Mouse (Mus musculus) hindbrain, embryonic 14.5 days (tissue): ENCODE measurements around the gene Rnf111. TPM values are rescaled to one million over a fixed set of nuclear protein-coding genes. Genes with fewer than 3 reads are reported as not detected.
"Not testable (repeated sequence)": the region's sequence is repeated elsewhere in the genome, so short reads cannot be mapped to it uniquely, and the experiment has no call there.

ENCODE experiments used
- ATAC-seq: fragments of 200-750 bp; cut with Nextera tagmentation; 2 replicates; pipeline ENCODE4 v1.8.0; 2017; ENCODE audit warnings: moderate number of reproducible peaks, mild to moderate bottlenecking, moderate TSS enrichment, moderate library complexity; ENCODE audit not compliant: low FRiP score
- DNase-seq: peaks from one replicate; pipeline ENCODE4 v3.0.0-alpha.2; 2015; ENCODE audit warnings: low spot score
- H3K27ac ChIP-seq: fragments of 300-500 bp; sonication (generic); 2 replicates; pipeline ENCODE4 v1.5.1; 2014; ENCODE audit warnings: mild to moderate bottlenecking, moderate library complexity
- H3K27me3 ChIP-seq: fragments of 300-500 bp; sonication (generic); 2 replicates; pipeline ENCODE4 v1.6.1; 2014; ENCODE audit warnings: mild to moderate bottlenecking, low read length, mixed read lengths; ENCODE audit not compliant: control insufficient read depth, insufficient read depth
- H3K36me3 ChIP-seq: fragments of 300-500 bp; sonication (generic); replicated peaks from 2 replicates; pipeline ENCODE4 v1.6.1; 2014; ENCODE audit not compliant: control insufficient read depth, insufficient read depth
- H3K4me1 ChIP-seq: fragments of 300-500 bp; sonication (generic); replicated peaks from 2 replicates; pipeline ENCODE4 v1.6.1; 2014; ENCODE audit warnings: antibody characterized with exemption, low read length, mixed read lengths; ENCODE audit not compliant: control insufficient read depth, insufficient read depth
- H3K4me2 ChIP-seq: fragments of 300-500 bp; sonication (generic); replicated peaks from 2 replicates; pipeline ENCODE4 v1.6.1; 2014; ENCODE audit warnings: mild to moderate bottlenecking, moderate library complexity
- H3K4me3 ChIP-seq: fragments of 300-500 bp; sonication (generic); replicated peaks from 2 replicates; pipeline ENCODE4 v1.5.1; 2014; ENCODE audit warnings: mild to moderate bottlenecking, low read length
- H3K9ac ChIP-seq: fragments of 300-500 bp; sonication (generic); 2 replicates; pipeline ENCODE4 v1.6.1; 2014
- H3K9me3 ChIP-seq: fragments of 300-500 bp; sonication (generic); 2 replicates; pipeline ENCODE4 v1.6.1; 2016; ENCODE audit warnings: low read length; ENCODE audit not compliant: control insufficient read depth
- WGBS: fragments of 180-500 bp; shearing (Covaris S2); extraction: QIAGEN DNeasy Blood & Tissue Kit; methylation state at CpG from one replicate; pipeline ENCODE4 v1.1.7; 2014; 5-methylcytosine and 5-hydroxymethylcytosine counted together
- polyA plus RNA-seq: library from polyadenylated mRNA; unstranded; fragments of >200 nt; fragmentation: Nextera tagmentation; extraction: Ambion mirVana; gene quantifications from 2 replicates; pipeline ENCODE4 v1.2.1, GENCODE M21; 2014

The Rnf111 gene
- 31.8 and 33.0 TPM in 2 replicates for polyA plus RNA-seq

GRCm38 (mm10) chr9:70503626-70504041, at the start of gene Rnf111:
Rnf111 (minus strand) TSS chr9:70503725.
- Histone ChIP-seq H3K4me2 (peak within 1 kb of the TSS; percentile 61), H3K27ac (peak within 1 kb of the TSS; percentile 98), H3K36me3 (no peaks in the 10 kb centered on the region), H3K9ac (peak within 1 kb of the TSS; percentile 91), H3K4me1 (peaks cover 11% of the 10 kb centered on the region), H3K27me3 (no peaks in the 10 kb centered on the region), H3K4me3 (peak within 1 kb of the TSS; percentile 95), H3K9me3 (no peaks in the 10 kb centered on the region)
- ATAC-seq (peak; percentile 97), DNase-seq (peak; percentile 93)
- under 1% methylated on average over 32 of the region's 45 CpGs for WGBS

DNA sequence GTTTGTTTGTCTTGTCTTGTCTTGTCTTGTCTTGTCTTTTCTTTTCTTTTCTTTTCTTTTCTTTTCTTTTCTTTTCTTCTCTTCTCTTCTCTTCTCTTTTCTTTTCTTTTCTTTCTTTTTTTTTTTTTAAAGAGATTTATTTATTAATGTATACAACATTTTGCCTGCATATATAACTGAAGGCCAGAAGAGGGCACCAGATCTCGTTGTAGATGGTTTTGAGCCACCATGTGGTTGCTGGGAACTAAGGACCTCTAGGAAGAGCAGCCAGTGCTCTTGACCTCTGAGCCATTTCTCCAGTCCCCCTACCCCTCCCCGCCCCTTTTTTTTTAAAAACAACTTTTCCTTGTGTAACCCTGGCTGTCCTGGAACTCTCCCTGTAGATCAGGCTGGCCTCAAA, 48.7 kb upstream of the Rnf111 start:
- not testable (repeated sequence) for H3K36me3 ChIP-seq, H3K4me2 ChIP-seq, H3K4me1 ChIP-seq, DNase-seq, H3K27me3 ChIP-seq, H3K9ac ChIP-seq, ATAC-seq, H3K4me3 ChIP-seq, H3K9me3 ChIP-seq, H3K27ac ChIP-seq
- WGBS = 98% methylated on average over 2 of the region's 2 CpGs

DNA sequence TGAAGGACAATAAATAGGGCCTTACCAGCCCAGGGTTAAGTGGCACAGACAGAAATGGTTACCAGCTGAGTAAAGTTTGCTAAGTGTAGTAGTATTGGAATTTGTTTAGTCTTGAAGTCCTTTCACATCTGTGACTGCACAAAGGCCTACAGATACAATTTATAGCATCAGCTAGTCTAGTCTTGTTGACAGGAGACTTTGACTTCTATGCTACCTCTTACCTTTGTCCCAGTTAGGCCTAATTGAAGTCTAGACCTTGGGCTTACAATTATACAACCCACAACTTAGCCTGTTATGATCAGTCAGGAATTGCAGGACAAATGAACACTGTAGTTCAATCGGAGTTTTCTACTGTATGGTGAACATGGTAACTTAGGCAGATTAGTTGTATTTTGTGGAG, 48.0 kb upstream of the Rnf111 start:
- DNase-seq (no peak), ATAC-seq (no peak)
- Histone ChIP-seq H3K4me1 (no peaks in the 10 kb centered on the region), H3K4me2 (no peak overlapping the region), H3K4me3 (no peak overlapping the region), H3K27ac (no peak overlapping the region), H3K27me3 (no peaks in the 10 kb centered on the region), H3K9me3 (0 out of 2 replicates have a peak, but pooled peaks cover 4% of the 10 kb centered on the region), H3K9ac (no peak overlapping the region), H3K36me3 (peaks cover 9% of the 10 kb centered on the region; the same call in 1 of the 2 replicates)
- WGBS = 100% methylated on average over 1 of the region's 1 CpGs

- H3K4me3 ChIP-seq = no peak overlapping the region
- DNase-seq (no peak), ATAC-seq (no peak)
- H3K4me1 ChIP-seq = peaks cover 16% of the 10 kb centered on the region
- H3K4me2 ChIP-seq = no peak overlapping the region
- H3K36me3 ChIP-seq = peaks cover 9% of the 10 kb centered on the region; the same call in 1 of the 2 replicates
- 0 out of 2 replicates have a peak, but pooled peaks cover 4% of the 10 kb centered on the region for H3K9me3 ChIP-seq
- WGBS = 88% methylated on average over 4 of the region's 4 CpGs
- H3K27ac ChIP-seq = no peak overlapping the region
- H3K27me3 ChIP-seq = no peaks in the 10 kb centered on the region
- no peak overlapping the region for H3K9ac ChIP-seq
Observed at GRCm38 (mm10) chr9:70548304-70548703, 44.8 kb upstream of the Rnf111 start.

- WGBS = 79% methylated on average over 3 of the region's 3 CpGs
- H3K4me3 ChIP-seq, H3K9me3 ChIP-seq, ATAC-seq, DNase-seq, H3K27me3 ChIP-seq, H3K36me3 ChIP-seq, H3K4me2 ChIP-seq, H3K9ac ChIP-seq, H3K27ac ChIP-seq: not testable (repeated sequence)
- H3K4me1 ChIP-seq = peaks cover 19% of the 10 kb centered on the region
Observed at GRCm38 (mm10) chr9:70546576-70546975, 43.1 kb upstream of the Rnf111 start.

DNA sequence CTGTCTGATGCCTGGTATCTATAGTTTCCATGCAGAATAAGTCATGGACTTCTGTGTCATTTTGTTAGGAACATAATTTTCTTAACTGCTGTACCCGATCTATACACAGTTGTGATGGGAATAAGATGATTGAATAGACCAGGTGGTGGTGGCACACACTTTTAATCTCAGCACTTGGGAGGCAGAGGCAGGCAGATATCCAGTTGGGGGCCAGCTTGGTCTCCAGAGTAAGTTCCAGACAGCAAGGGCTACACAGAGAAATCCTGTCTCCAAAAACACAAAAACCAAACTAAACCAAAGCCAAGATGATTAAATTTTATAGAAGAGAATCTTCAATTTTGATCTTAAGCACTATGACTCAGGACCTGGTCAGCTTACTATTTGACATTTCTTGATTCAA, 41.3 kb upstream of the Rnf111 start:
- no peaks in the 10 kb centered on the region for H3K9me3 ChIP-seq
- H3K9ac ChIP-seq = no peak overlapping the region
- peaks cover 22% of the 10 kb centered on the region for H3K4me1 ChIP-seq
- DNase-seq (no peak), ATAC-seq (no peak)
- WGBS = 81% methylated on average over 1 of the region's 1 CpGs
- H3K27me3 ChIP-seq = no peaks in the 10 kb centered on the region
- no peak overlapping the region for H3K4me2 ChIP-seq
- H3K36me3 ChIP-seq = peaks cover 9% of the 10 kb centered on the region; the same call in 1 of the 2 replicates
- no peak overlapping the region for H3K27ac ChIP-seq
- no peak overlapping the region for H3K4me3 ChIP-seq

GRCm38 (mm10) chr9:70543985-70544384, 40.5 kb upstream of the Rnf111 start:
- no peaks in the 10 kb centered on the region for H3K27me3 ChIP-seq
- H3K4me1 ChIP-seq = peaks cover 22% of the 10 kb centered on the region
- whole genome bisulfite sequencing = 75% methylated on average over 5 of the region's 5 CpGs
- ATAC-seq (no peak), DNase-seq (no peak)
- peak overlapping the region; percentile 83 for H3K4me2 ChIP-seq
- H3K4me3 ChIP-seq = peak overlapping the region; percentile 68
- peaks cover 9% of the 10 kb centered on the region; the same call in 1 of the 2 replicates for H3K36me3 ChIP-seq
- H3K27ac ChIP-seq = no peak overlapping the region
- H3K9me3 ChIP-seq = no peaks in the 10 kb centered on the region
- peak overlapping the region; percentile 86 for H3K9ac ChIP-seq

- Histone ChIP-seq H3K9ac (peak overlapping the region; percentile 86), H3K36me3 (peaks cover 5% of the 10 kb centered on the region; the same call in 1 of the 2 replicates), H3K4me3 (peak overlapping the region; percentile 68), H3K4me2 (peak overlapping the region; percentile 83), H3K27me3 (no peaks in the 10 kb centered on the region), H3K4me1 (peaks cover 22% of the 10 kb centered on the region), H3K9me3 (no peaks in the 10 kb centered on the region), H3K27ac (peak overlapping the region; percentile 96)
- 1% methylated on average over 55 of the region's 64 CpGs for WGBS
- peak; percentile 79 for ATAC-seq
- DNase-seq = peak; percentile 52
Observed at GRCm38 (mm10) chr9:70543048-70543880, 39.7 kb upstream of the Rnf111 start.

DNA sequence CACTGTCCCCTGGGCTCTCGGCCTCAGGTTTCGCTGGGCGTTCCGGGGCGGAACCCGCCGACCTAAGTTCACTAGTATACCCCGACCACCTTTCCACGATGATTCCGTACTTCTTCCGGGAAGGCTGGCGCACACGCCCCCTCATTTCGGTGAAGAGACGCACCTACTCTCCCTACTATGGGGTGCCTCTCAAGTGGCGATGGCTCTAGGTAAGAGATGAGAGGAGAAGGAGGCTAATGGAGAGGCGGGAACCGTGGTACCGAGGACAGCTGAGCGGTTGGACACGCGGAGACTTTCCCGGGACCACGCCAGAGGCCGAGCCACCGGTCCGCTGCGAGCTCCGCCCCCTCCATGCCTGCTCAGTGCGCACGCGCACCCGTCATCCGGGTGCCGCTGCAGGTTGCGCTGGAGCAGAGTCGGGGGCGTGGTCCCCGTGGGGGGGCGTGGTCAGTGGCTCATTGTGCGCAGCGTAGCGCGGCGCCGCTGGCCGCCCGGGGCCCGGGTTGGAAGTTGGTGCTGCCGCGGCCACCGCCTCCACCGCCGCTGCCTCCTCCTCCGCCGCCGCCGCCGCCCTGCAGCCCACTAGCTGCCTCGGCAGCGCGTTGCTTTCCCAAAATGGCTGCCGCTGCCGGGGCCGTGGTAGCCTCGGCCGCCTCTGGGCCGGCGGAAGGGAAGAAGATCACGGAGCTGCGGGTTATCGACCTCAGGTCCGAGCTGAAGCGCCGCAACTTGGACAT, 38.9 kb upstream of the Rnf111 start, which contains the start of gene Sltm:
Gene Sltm (plus strand): TSS at position 450 of the 737 bp plus-strand sequence.
- peak within 1 kb of the TSS; percentile 83 for H3K4me2 ChIP-seq
- peak; percentile 98 for ATAC-seq
- H3K36me3 ChIP-seq = no peaks in the 10 kb centered on the region
- H3K4me1 ChIP-seq = peaks cover 22% of the 10 kb centered on the region
- no peaks in the 10 kb centered on the region for H3K27me3 ChIP-seq
- DNase-seq = peak; percentile 99
- WGBS = under 1% methylated on average over 72 of the region's 75 CpGs
- peak within 1 kb of the TSS; percentile 68 for H3K4me3 ChIP-seq
- peak within 1 kb of the TSS; percentile 96 for H3K27ac ChIP-seq
- no peaks in the 10 kb centered on the region for H3K9me3 ChIP-seq
- peak within 1 kb of the TSS; percentile 86 for H3K9ac ChIP-seq
